Mouse (Mus musculus) small intestine, adult 2 months (tissue): ENCODE data around the gene Med21. TPM values are rescaled to one million over a fixed set of nuclear protein-coding genes. Genes with fewer than 3 reads are reported as not detected.
A peak's percentile ranks its signal among the peaks of the same experiment; 100 is the strongest.

Experiments
- H3K27ac ChIP-seq: fragments of 200-500 bp; 2 replicates; pipeline ENCODE4 v1.5.1; 2012; ENCODE audit warnings: low read depth, low read length, control low read depth, inconsistent platforms; ENCODE audit not compliant: insufficient read depth
- H3K27me3 ChIP-seq: fragments of 200-500 bp; 2 replicates; pipeline ENCODE4 v1.6.1; 2012; ENCODE audit warnings: mild to moderate bottlenecking, moderate library complexity, low read length, inconsistent platforms; ENCODE audit not compliant: control insufficient read depth, insufficient read depth
- H3K36me3 ChIP-seq: fragments of 200-500 bp; 2 replicates; pipeline ENCODE4 v1.6.1; 2012; ENCODE audit warnings: mild to moderate bottlenecking, low read length, control low read depth, inconsistent platforms; ENCODE audit not compliant: control insufficient read depth, insufficient read depth
- H3K4me1 ChIP-seq: fragments of 200-500 bp; 2 replicates; pipeline ENCODE4 v1.6.1; 2012; ENCODE audit warnings: low read length, inconsistent platforms, mixed read lengths; ENCODE audit not compliant: control insufficient read depth, insufficient read depth, insufficient read length
- H3K4me3 ChIP-seq: fragments of 200-500 bp; 2 replicates; pipeline ENCODE4 v1.5.1; 2012; ENCODE audit warnings: low read depth, mild to moderate bottlenecking, control low read depth, inconsistent platforms, low read length, moderate library complexity
- CTCF ChIP-seq: fragments of 200-500 bp; IDR thresholded peaks from 2 replicates; pipeline ENCODE4 v1.5.1; 2012; ENCODE audit warnings: low read depth, mild to moderate bottlenecking, control low read depth, inconsistent platforms, low read length, moderate library complexity, mixed read lengths; ENCODE audit not compliant: insufficient replicate concordance, insufficient read length; ENCODE audit errors: extremely low read depth
- POLR2A ChIP-seq: fragments of 200-500 bp; IDR thresholded peaks from 2 replicates; pipeline ENCODE4 v1.6.1; 2012; ENCODE audit warnings: low read depth, mild to moderate bottlenecking, control low read depth, inconsistent platforms, low read length, moderate library complexity
- WGBS: fragments of 180-500 bp; shearing (Covaris S2); methylation state at CpG from one replicate; pipeline ENCODE4 v1.1.7; 2018; 5-methylcytosine and 5-hydroxymethylcytosine counted together
- polyA plus RNA-seq: library from polyadenylated mRNA; depleted of rRNA; stranded (reverse); fragments of >200 nt; gene quantifications from 2 replicates; pipeline ENCODE4 v1.2.3, GENCODE M21; 2012; rRNA removed

Med21 gene
- polyA plus RNA-seq: 5.8 and 6.9 TPM in 2 replicates

DNA sequence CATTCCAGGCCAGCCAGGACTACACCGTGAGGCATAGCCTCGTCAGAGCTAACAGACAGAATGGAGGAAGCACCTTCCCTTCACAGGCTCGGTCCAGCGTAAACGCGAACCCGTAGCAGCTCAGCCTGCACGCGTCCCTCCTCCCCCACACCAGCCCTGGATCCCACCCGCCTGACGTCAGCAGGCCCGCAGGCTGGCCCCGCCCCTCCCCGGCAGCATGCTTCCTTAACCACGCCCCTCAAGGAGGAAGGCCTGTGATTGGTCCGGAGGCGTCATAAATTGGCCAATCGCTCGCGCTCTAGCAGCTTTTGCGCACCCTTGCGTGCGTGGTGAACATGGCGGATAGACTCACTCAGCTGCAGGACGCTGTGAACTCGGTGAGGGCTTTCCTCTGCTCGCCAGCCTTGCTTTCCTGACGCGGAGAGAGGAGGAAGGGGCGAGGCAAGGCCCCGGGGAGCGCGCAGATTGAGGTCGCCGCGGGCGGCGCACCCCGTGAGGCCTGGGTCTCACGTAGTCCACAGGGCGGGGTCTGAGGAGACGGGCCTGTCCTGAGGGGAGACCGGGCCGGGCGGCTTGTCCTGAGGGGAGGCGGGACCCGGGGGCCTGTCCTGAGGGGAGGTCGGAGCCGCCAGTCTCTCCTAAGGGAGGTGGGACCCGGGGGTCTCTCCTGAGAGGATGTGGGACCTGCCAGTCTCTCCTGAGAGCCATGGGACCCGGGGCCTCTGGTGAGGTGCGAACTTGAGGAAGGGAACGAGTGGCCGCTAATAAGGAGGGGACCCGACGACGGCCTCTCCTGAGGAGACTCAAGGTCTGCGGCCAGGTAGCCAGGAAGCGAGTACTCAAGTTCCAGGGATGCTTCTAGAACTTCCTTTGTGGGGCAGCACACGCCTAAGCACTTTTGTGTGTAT lies at the start of gene Med21, which contains the start of gene Tm7sf3:
Med21 (plus strand) TSS at position 272 of the 908 bp plus-strand sequence.
Tm7sf3 (minus strand) TSS at position 549 of the 908 bp plus-strand sequence.
- Histone ChIP-seq H3K4me1 (peaks cover 8% of the 10 kb centered on the region; the same call in 1 of the 2 replicates), H3K36me3 (no peaks in the 10 kb centered on the region), H3K4me3 (peak within 1 kb of the TSS; percentile 80), H3K27me3 (no peaks in the 10 kb centered on the region), H3K27ac (peak within 1 kb of the TSS; percentile 74)
- under 1% methylated on average over 60 of the region's 60 CpGs for WGBS
- TF ChIP-seq POLR2A: peak; percentile 95
- TF ChIP-seq CTCF: no peak

DNA sequence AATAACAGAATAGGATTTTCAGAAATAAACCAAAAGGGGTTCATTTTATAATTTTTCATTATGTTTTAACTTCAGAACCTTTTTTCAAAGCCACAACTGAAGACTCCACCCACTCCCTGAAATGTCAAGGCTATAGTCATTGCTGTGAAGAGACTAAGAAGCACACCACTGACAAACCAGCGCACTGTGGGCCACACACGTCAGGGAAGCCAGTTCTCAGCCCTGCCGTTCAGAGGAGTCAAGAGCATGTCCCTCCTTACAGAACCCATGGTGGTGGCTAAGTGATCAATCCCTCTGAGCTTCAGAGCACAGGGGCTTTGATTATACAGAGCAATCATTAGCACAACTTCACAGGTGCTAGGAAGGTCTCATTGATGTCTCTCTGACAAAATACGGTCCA lies 39.7 kb upstream of the Med21 start:
- TF ChIP-seq POLR2A: no peak
- TF ChIP-seq CTCF: no peak
- no peak overlapping the region for H3K4me3 ChIP-seq
- H3K27ac ChIP-seq: no peak overlapping the region
- no peaks in the 10 kb centered on the region for H3K27me3 ChIP-seq
- peaks cover 55% of the 10 kb centered on the region for H3K36me3 ChIP-seq
- WGBS: 92% methylated on average over 4 of the region's 4 CpGs
- no peaks in the 10 kb centered on the region for H3K4me1 ChIP-seq

DNA sequence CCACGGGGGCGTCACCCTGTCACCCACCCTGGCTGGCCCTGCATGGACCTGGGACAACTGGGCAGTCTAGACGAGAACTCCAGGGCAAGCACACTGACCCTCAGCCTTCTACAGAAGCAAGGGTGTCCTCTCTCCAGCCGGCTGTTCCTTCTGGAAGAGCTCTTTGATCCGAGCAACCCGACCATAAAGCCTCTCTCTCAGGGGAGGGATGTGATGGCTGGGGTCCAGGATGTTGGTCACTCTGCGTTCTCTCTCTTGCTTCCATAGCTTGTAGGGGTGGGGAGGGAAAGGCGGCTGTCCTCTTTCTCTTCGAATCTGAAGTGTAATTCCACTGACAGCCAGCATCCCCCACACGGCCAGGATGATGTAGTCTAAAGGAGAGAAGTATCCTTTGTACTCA lies 38.7 kb upstream of the Med21 start:
- Histone ChIP-seq H3K27me3 (no peaks in the 10 kb centered on the region), H3K27ac (no peak overlapping the region), H3K4me1 (no peaks in the 10 kb centered on the region), H3K36me3 (peaks cover 56% of the 10 kb centered on the region), H3K4me3 (no peak overlapping the region)
- TF ChIP-seq POLR2A (no peak), CTCF (no peak)
- WGBS: 91% methylated on average over 10 of the region's 10 CpGs

DNA sequence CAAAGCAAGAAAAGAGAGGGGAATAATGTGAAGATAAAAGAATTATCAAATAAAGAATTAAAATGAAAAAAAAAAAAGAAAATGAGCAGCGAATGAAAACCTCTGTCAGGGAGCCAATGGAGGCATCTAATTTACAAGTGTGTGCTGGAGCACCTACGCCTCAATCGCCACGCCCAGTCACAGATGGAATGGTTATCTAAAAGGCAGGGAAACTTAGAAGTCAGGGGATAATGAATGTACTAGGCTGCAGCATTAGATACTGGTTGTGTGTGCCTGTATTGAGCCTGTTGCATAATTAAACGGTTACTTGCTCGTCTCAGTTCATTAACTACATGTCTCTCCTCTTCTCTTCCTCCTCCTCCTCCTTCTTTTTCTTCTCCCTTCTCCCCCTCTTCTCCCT lies 31.0 kb upstream of the Med21 start:
- Histone ChIP-seq H3K4me3 (no peak overlapping the region), H3K36me3 (peaks cover 37% of the 10 kb centered on the region), H3K27me3 (no peaks in the 10 kb centered on the region), H3K4me1 (no peaks in the 10 kb centered on the region), H3K27ac (no peak overlapping the region)
- TF ChIP-seq CTCF (no peak), POLR2A (no peak)
- WGBS: 86% methylated on average over 6 of the region's 6 CpGs

DNA sequence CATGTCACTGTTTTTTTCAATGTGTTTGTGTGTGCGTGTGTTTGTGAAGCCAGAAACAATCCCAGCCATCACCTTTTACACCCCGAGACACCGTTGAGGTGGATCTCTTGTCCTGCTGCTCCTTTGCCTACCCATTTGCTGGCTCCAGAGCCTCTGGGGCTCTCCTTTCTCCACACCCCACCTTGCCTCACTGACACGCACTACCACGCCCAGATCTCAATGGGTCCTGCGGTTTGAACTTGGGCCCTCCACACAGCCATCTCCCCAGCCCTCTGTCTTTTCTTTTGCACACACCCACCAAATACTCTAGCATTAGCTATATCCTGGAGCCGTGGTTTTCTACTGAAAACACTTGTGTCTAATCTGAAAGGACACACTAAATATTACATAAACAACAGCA lies 30.4 kb upstream of the Med21 start:
- WGBS: 78% methylated on average over 7 of the region's 7 CpGs
- H3K4me1 ChIP-seq: no peaks in the 10 kb centered on the region
- H3K36me3 ChIP-seq: peaks cover 38% of the 10 kb centered on the region
- H3K4me3 ChIP-seq: no peak overlapping the region
- no peak overlapping the region for H3K27ac ChIP-seq
- no peaks in the 10 kb centered on the region for H3K27me3 ChIP-seq
- TF ChIP-seq CTCF (no peak), POLR2A (no peak)

DNA sequence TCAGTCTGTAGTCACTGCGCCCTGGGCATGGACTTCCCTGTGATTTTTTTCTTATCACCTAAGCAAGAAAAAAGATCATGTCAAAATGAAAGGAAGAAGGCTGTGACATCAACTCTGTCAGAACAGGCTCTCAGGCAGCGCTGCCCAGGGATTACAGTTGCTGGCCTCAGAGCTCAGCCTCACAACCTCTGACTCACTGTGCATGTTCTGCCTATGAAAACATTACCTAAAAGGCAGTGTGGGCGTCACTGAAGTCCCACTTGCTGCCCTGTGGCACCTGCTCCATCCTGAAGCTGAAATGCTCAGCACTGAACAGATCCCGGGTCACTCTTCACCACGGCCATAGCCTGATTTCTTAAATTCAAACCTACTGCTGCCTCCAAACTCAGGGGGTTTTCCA lies 29.6 kb upstream of the Med21 start:
- Histone ChIP-seq H3K4me3 (no peak overlapping the region), H3K36me3 (peaks cover 41% of the 10 kb centered on the region), H3K4me1 (no peaks in the 10 kb centered on the region), H3K27me3 (no peaks in the 10 kb centered on the region), H3K27ac (no peak overlapping the region)
- TF ChIP-seq CTCF: no peak
- TF ChIP-seq POLR2A: no peak
- 94% methylated on average over 5 of the region's 5 CpGs for WGBS

DNA sequence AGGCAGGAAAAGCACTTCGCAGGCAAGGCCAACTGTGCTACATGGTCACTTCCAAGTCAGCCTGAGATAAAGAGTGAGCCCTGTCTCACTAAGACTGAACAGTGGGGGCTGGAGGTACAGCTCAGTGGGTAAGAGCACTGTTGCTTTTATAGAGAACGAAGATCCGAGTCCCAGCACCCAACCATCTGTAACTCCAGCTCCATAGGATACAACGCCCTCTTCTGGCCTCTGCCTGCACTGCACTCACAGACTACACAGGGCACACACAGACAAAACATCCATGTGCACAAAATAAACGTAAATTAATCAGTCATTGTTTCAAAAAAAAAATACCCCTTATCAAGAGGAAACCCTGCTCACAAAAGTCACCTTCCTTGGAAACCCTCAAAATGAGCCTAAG lies 28.4 kb upstream of the Med21 start:
- Histone ChIP-seq H3K36me3 (peaks cover 48% of the 10 kb centered on the region), H3K27ac (no peak overlapping the region), H3K4me3 (no peak overlapping the region), H3K27me3 (no peaks in the 10 kb centered on the region), H3K4me1 (no peaks in the 10 kb centered on the region)
- WGBS: 94% methylated on average over 5 of the region's 5 CpGs
- TF ChIP-seq POLR2A (no peak), CTCF (no peak)
